Mouse (Mus musculus) MEL (cell line): ENCODE measurements around the gene Ubash3b. TPM values are rescaled to one million over a fixed set of nuclear protein-coding genes. Genes with fewer than 3 reads are reported as not detected.

Experiments used
- DNase-seq: peaks from one replicate; pipeline ENCODE4 v3.0.0; 2011; ENCODE audit warnings: low read depth, low spot score
- H3K27ac ChIP-seq: 2 replicates; pipeline ENCODE4 v1.5.1; 2012; ENCODE audit warnings: low read depth, mild to moderate bottlenecking, control low read depth, low read length, moderate library complexity; ENCODE audit not compliant: control insufficient read depth
- H3K27me3 ChIP-seq, 2 experiments: fragments of 150-350 bp in 1 of 2; sonication (generic) in 1 of 2; 2 replicates each; pipeline ENCODE4 v1.6.1; 2012; ENCODE audit warnings: low read length in 2 of 2, mild to moderate bottlenecking in 2 of 2, improper control_type of control experiment in 1 of 2, moderate library complexity in 1 of 2; ENCODE audit not compliant: insufficient read depth in 2 of 2, control insufficient read depth in 1 of 2
- H3K36me3 ChIP-seq, 2 experiments: 2 replicates each; pipeline ENCODE4 v1.6.1; 2012 to 2014; ENCODE audit warnings: low read length in 2 of 2, improper control_type of control experiment in 1 of 2, inconsistent platforms in 1 of 2, mild to moderate bottlenecking in 1 of 2; ENCODE audit not compliant: insufficient read depth in 2 of 2, control insufficient read depth in 1 of 2
- H3K4me1 ChIP-seq, 2 experiments: fragments of 150-350 bp in 1 of 2; sonication (generic) in 1 of 2; 2 replicates each; pipeline ENCODE4 v1.6.1; 2012; ENCODE audit warnings: low read length in 2 of 2, improper control_type of control experiment in 1 of 2, mild to moderate bottlenecking in 1 of 2; ENCODE audit not compliant: insufficient read depth in 2 of 2, control insufficient read depth in 1 of 2
- H3K4me3 ChIP-seq, 2 experiments: fragments of 150-350 bp in 1 of 2; sonication (generic) in 1 of 2; 2 replicates each; pipeline ENCODE4 v1.5.1; 2012; ENCODE audit warnings: low read depth in 2 of 2, low read length in 2 of 2, mild to moderate bottlenecking in 2 of 2, moderate library complexity in 2 of 2, control low read depth in 1 of 2, improper control_type of control experiment in 1 of 2; ENCODE audit not compliant: control insufficient read depth in 1 of 2, insufficient read depth in 1 of 2
- H3K79me2 ChIP-seq: 2 replicates; pipeline ENCODE4 v1.6.1; 2012; ENCODE audit warnings: mild to moderate bottlenecking, low read length, moderate library complexity; ENCODE audit not compliant: control insufficient read depth, poor library complexity, insufficient read depth
- H3K9ac ChIP-seq: 2 replicates; pipeline ENCODE4 v1.6.1; 2012; ENCODE audit warnings: low read depth, mild to moderate bottlenecking, control low read depth, low read length, moderate library complexity; ENCODE audit not compliant: control insufficient read depth, poor library complexity, severe bottlenecking
- H3K9me3 ChIP-seq: fragments of 150-350 bp; sonication (generic); replicated peaks from 2 replicates; pipeline ENCODE4 v1.6.1; 2012; ENCODE audit warnings: mild to moderate bottlenecking, low read length, improper control_type of control experiment, moderate library complexity; ENCODE audit not compliant: insufficient read depth
- CHD1 ChIP-seq: IDR thresholded peaks from 2 replicates; pipeline ENCODE4 v1.6.1; 2012; ENCODE audit warnings: low read depth, mild to moderate bottlenecking, inconsistent platforms, low read length, improper control_type of control experiment
- CHD2 ChIP-seq: IDR thresholded peaks from 2 replicates; pipeline ENCODE4 v1.6.1; 2011; ENCODE audit warnings: low read length, improper control_type of control experiment
- CTCF ChIP-seq, 3 experiments: IDR thresholded peaks in 2 of 3; conservative IDR thresholded peaks in 1 of 3; 2 replicates each; pipeline ENCODE4 v1.5.1; 2011 to 2012; ENCODE audit warnings: low read length in 3 of 3, low read depth in 2 of 3, mild to moderate bottlenecking in 2 of 3, improper control_type of control experiment in 1 of 3, inconsistent platforms in 1 of 3, mixed read lengths in 1 of 3, moderate library complexity in 1 of 3; ENCODE audit not compliant: control insufficient read depth in 1 of 3, insufficient read depth in 1 of 3, poor library complexity in 1 of 3, severe bottlenecking in 1 of 3
- E2F4 ChIP-seq: IDR thresholded peaks from 2 replicates; pipeline ENCODE4 v1.6.1; 2011; ENCODE audit warnings: low read depth, low read length, improper control_type of control experiment, borderline replicate concordance
- EP300 ChIP-seq, 2 experiments: IDR thresholded peaks; 2 replicates each; pipeline ENCODE4 v1.6.1; 2011; ENCODE audit warnings: improper control_type of control experiment in 2 of 2, low read length in 2 of 2, low read depth in 1 of 2, mild to moderate bottlenecking in 1 of 2
- GATA1 ChIP-seq: IDR thresholded peaks from 2 replicates; pipeline ENCODE4 v1.6.1; 2011; ENCODE audit warnings: low read depth, low read length, improper control_type of control experiment
- JUND ChIP-seq: IDR thresholded peaks from 2 replicates; pipeline ENCODE4 v1.6.1; 2011; ENCODE audit warnings: low read depth, mild to moderate bottlenecking, improper control_type of control experiment, low read length
- MXI1 ChIP-seq: IDR thresholded peaks from 2 replicates; pipeline ENCODE4 v1.6.1; 2011; ENCODE audit warnings: mild to moderate bottlenecking, low read depth, low read length, improper control_type of control experiment
- MYB ChIP-seq: IDR thresholded peaks from 2 replicates; pipeline ENCODE4 v1.6.1; 2011; ENCODE audit warnings: mild to moderate bottlenecking, low read depth, low read length, improper control_type of control experiment
- MYC ChIP-seq: IDR thresholded peaks from 2 replicates; pipeline ENCODE4 v1.6.1; 2011; ENCODE audit warnings: low read depth, mild to moderate bottlenecking, low read length, improper control_type of control experiment, moderate library complexity
- POLR2AphosphoS5 ChIP-seq: IDR thresholded peaks from 2 replicates; pipeline ENCODE4 v1.6.1; 2012; ENCODE audit warnings: low read depth, borderline replicate concordance, mild to moderate bottlenecking, inconsistent platforms, low read length, moderate library complexity, mixed read lengths
- UBTF ChIP-seq: IDR thresholded peaks from 2 replicates; pipeline ENCODE4 v1.6.1; 2012; ENCODE audit warnings: low read depth, mild to moderate bottlenecking, inconsistent platforms, low read length, improper control_type of control experiment, moderate library complexity, borderline replicate concordance; ENCODE audit not compliant: insufficient read depth
- USF2 ChIP-seq, 2 experiments: IDR thresholded peaks; 2 replicates each; pipeline ENCODE4 v1.6.1; 2011 to 2012; ENCODE audit warnings: improper control_type of control experiment in 2 of 2, low read length in 2 of 2, borderline replicate concordance in 1 of 2, inconsistent platforms in 1 of 2, low read depth in 1 of 2, mild to moderate bottlenecking in 1 of 2; ENCODE audit not compliant: insufficient read depth in 1 of 2
- ZKSCAN1 ChIP-seq: IDR thresholded peaks from 2 replicates; pipeline ENCODE4 v1.6.1; 2012; ENCODE audit warnings: low read depth, mild to moderate bottlenecking, inconsistent platforms, low read length, improper control_type of control experiment, moderate library complexity
- ZMIZ1 ChIP-seq: IDR thresholded peaks from 2 replicates; pipeline ENCODE4 v1.6.1; 2012; ENCODE audit warnings: low read depth, mild to moderate bottlenecking, inconsistent platforms, low read length, improper control_type of control experiment, moderate library complexity
- ZNF384 ChIP-seq: IDR thresholded peaks from 2 replicates; pipeline ENCODE4 v1.6.1; 2012; ENCODE audit warnings: low read depth, mild to moderate bottlenecking, inconsistent platforms, low read length, improper control_type of control experiment
- polyA plus RNA-seq, 2 experiments: library from polyadenylated mRNA; stranded (reverse) in 1 of 2; unstranded in 1 of 2; fragments of >175 nt in 1 of 2; fragments of >200 nt in 1 of 2; gene quantifications; 2 replicates each; pipeline versions ENCODE4 v1.2.1 to v1.2.4; 2012; ENCODE audit warnings: low replicate concordance in 2 of 2, low read depth in 1 of 2; ENCODE audit not compliant: insufficient read length in 2 of 2, insufficient read depth in 1 of 2, missing spikeins in 1 of 2
- total RNA-seq: library from RNA; depleted of rRNA; stranded (reverse); fragments of 300-350 nt; gene quantifications from 2 replicates; pipeline ENCODE4 v1.2.3, GENCODE M21; 2012

Gene Ubash3b
- total and polyA plus RNA-seq, 3 experiments, result 5.4 to 11.3 TPM; not detected in 1

- DNase-seq, result no peak
- H3K4me3 ChIP-seq, result no peak overlapping the region
- no peaks in the 10 kb centered on the region; a peak in 1 of 4 replicates for H3K36me3 ChIP-seq
- H3K4me1 ChIP-seq, result 0 out of 4 replicates have a peak, but pooled peaks cover 0 to 3% of the 10 kb centered on the region in 2 experiments
- no peaks in the 10 kb centered on the region; the same call in 1 of the 2 replicates for H3K79me2 ChIP-seq
- no peak overlapping the region for H3K27ac ChIP-seq
- TF ChIP-seq CHD1 (no peak), MYB (no peak), MYC (no peak), ZNF384 (no peak), MXI1 (no peak), USF2 (IDR thresholded peaks at IDR 0.05; ENCODE audit: borderline replicate concordance in 1 of 2, insufficient read depth in 1 of 2, low read depth in 1 of 2, low read length in 2 of 2) (no peak), CTCF (IDR thresholded peaks at IDR 0.05 in 2 of 3, conservative IDR thresholded peaks at IDR 0.05 in 1 of 3; ENCODE audit: control insufficient read depth in 1 of 3, insufficient read depth in 1 of 3, low read depth in 2 of 3, low read length in 3 of 3, poor library complexity in 1 of 3, severe bottlenecking in 1 of 3) (no peak), UBTF (no peak), CHD2 (no peak), ZMIZ1 (no peak), E2F4 (no peak)
- H3K9ac ChIP-seq, result no peak overlapping the region
- H3K27me3 ChIP-seq, result no peaks in the 10 kb centered on the region
- no peaks in the 10 kb centered on the region for H3K9me3 ChIP-seq
These were observed 56.3 kb downstream of the Ubash3b start for GRCm38 (mm10) chr9:41105201-41105643.

GRCm38 (mm10) chr9:41103722-41104121 is 57.8 kb downstream of the Ubash3b start:
- Histone ChIP-seq H3K9me3 (no peaks in the 10 kb centered on the region), H3K4me3 (no peak overlapping the region), H3K27me3 (no peaks in the 10 kb centered on the region), H3K27ac (no peak overlapping the region), H3K4me1 (no peaks in the 10 kb centered on the region), H3K79me2 (no peaks in the 10 kb centered on the region; the same call in 1 of the 2 replicates), H3K36me3 (no peaks in the 10 kb centered on the region), H3K9ac (no peak overlapping the region)
- no peak for DNase-seq
- no peak for TF ChIP-seq GATA1
- no peak for TF ChIP-seq CHD1
- no peak for TF ChIP-seq CHD2
- TF ChIP-seq EP300 (IDR thresholded peaks at IDR 0.05; ENCODE audit: low read depth in 1 of 2, low read length in 2 of 2), result no peak
- no peak for TF ChIP-seq ZKSCAN1
- TF ChIP-seq E2F4, result no peak
- no peak for TF ChIP-seq JUND
- TF ChIP-seq CTCF (IDR thresholded peaks at IDR 0.05 in 2 of 3, conservative IDR thresholded peaks at IDR 0.05 in 1 of 3; ENCODE audit: control insufficient read depth in 1 of 3, insufficient read depth in 1 of 3, low read depth in 2 of 3, low read length in 3 of 3, poor library complexity in 1 of 3, severe bottlenecking in 1 of 3), result no peak
- no peak for TF ChIP-seq POLR2AphosphoS5
